Mouse (Mus musculus) thymus, adult 2 months (tissue): Measurements from ENCODE around the gene Kcnk3. TPM values are rescaled to one million over a fixed set of nuclear protein-coding genes. Genes with fewer than 3 reads are reported as not detected.

Experiments
- DNase-seq: peaks from one replicate; pipeline ENCODE4 v3.0.0; 2021
- H3K27ac ChIP-seq: fragments of 200-500 bp; 2 replicates; pipeline ENCODE4 v1.5.1; 2012; ENCODE audit warnings: low read length, control low read depth; ENCODE audit not compliant: control insufficient read depth, insufficient read depth
- H3K27me3 ChIP-seq: fragments of 200-500 bp; 2 replicates; pipeline ENCODE4 v1.6.1; 2012; ENCODE audit warnings: mild to moderate bottlenecking, low read length, moderate library complexity, mixed read lengths; ENCODE audit not compliant: control insufficient read depth, insufficient read depth
- H3K36me3 ChIP-seq: fragments of 200-500 bp; 2 replicates; pipeline ENCODE4 v1.6.1; 2012; ENCODE audit warnings: mild to moderate bottlenecking, low read length, moderate library complexity; ENCODE audit not compliant: control insufficient read depth, insufficient read depth
- H3K4me1 ChIP-seq: fragments of 200-500 bp; replicated peaks from 2 replicates; pipeline ENCODE4 v1.6.1; 2012; ENCODE audit warnings: low read length; ENCODE audit not compliant: control insufficient read depth, insufficient read depth
- H3K4me3 ChIP-seq: fragments of 200-500 bp; 2 replicates; pipeline ENCODE4 v1.5.1; 2012; ENCODE audit warnings: mild to moderate bottlenecking, low read length, control low read depth, moderate library complexity; ENCODE audit not compliant: control insufficient read depth, insufficient read depth
- CTCF ChIP-seq: fragments of 200-500 bp; IDR thresholded peaks from 2 replicates; pipeline ENCODE4 v1.5.1; 2012; ENCODE audit warnings: mild to moderate bottlenecking, control low read depth, low read length, moderate library complexity, borderline replicate concordance; ENCODE audit not compliant: control insufficient read depth, poor library complexity, insufficient read depth; ENCODE audit errors: extremely low read depth
- POLR2A ChIP-seq: fragments of 200-500 bp; IDR thresholded peaks from 2 replicates; pipeline ENCODE4 v1.6.1; 2012; ENCODE audit warnings: mild to moderate bottlenecking, low read length, control low read depth, moderate library complexity; ENCODE audit not compliant: control insufficient read depth, poor library complexity, insufficient read depth; ENCODE audit errors: extremely low read depth
- WGBS: fragments of 180-500 bp; shearing (Covaris S2); methylation state at CpG from one replicate; pipeline ENCODE4 v1.1.7; 2018; 5-methylcytosine and 5-hydroxymethylcytosine counted together
- polyA plus RNA-seq: library from polyadenylated mRNA; depleted of rRNA; stranded (reverse); fragments of >200 nt; gene quantifications from 2 replicates; pipeline ENCODE4 v1.2.3, GENCODE M21; 2012; rRNA removed

Kcnk3 gene
- polyA plus RNA-seq, 1 experiment, result 27.7 TPM

DNA sequence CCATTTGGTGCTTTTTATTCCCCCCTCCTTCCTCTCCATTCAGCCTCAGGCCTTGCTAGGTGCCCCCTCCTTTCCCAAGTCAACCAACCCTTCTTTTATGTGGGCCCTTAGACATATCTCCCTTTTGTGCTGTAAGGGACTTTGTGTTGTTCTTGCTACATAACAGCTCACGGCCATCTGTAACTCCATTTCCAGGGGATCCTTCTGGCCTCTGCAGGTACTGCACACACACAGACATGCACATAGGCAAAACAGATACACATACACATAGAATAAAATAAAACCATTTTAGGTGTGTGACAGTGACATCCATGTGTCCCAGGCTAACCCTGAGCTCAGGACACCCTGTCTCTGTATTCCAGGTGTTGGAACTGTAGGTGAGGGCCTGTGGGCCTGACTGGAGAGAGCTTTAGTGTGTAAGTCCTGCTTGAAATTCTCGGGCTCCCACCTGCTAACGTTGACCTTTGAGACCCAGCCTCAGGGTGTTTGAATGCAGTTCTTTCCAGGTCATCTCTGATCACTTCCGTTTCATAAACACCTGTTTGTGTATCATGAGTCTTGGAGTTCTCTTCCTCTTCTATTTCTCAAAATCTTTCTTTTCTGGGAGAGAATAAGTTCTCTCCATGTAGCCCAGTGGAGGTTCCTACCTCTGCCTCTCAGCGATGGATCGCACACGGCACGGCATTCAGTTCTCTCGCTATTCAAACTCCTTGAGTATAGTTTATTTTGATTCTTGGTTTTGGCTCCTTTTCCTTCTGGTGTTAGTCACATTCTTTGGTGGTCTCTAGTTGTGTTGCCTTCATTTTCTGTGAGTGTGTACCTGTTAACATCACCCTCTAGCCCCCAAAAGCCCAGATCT lies 80.9 kb downstream of the Kcnk3 start:
- no peak overlapping the region for H3K27ac ChIP-seq
- WGBS, result 97% methylated on average over 9 of the region's 9 CpGs
- no peak for DNase-seq
- no peak overlapping the region for H3K4me3 ChIP-seq
- no peaks in the 10 kb centered on the region for H3K27me3 ChIP-seq
- TF ChIP-seq CTCF, result no peak
- TF ChIP-seq POLR2A, result no peak
- H3K4me1 ChIP-seq, result peaks cover 4% of the 10 kb centered on the region
- H3K36me3 ChIP-seq, result peaks cover 20% of the 10 kb centered on the region

DNA sequence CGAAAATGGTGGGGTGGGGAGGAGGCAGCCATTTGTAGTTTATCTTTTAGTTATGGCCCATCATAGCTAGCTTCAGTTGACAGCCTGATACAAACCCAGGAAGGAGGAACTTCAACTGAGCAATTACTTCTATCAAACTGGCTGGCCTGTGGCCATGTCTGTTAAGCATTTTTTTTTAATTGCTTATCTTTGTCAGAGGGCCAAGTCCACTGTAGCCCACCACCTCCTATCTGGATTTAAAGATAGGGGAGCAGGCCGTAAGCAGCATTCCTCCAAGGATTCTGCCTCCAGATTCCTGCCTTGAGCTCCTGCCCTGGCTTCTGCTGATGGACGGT lies 81.5 kb downstream of the Kcnk3 start:
- TF ChIP-seq CTCF (no peak), POLR2A (no peak)
- no peak overlapping the region for H3K4me3 ChIP-seq
- H3K27me3 ChIP-seq, result no peaks in the 10 kb centered on the region
- peaks cover 26% of the 10 kb centered on the region for H3K36me3 ChIP-seq
- H3K4me1 ChIP-seq, result peaks cover 4% of the 10 kb centered on the region
- 95% methylated on average over 3 of the region's 3 CpGs for WGBS
- DNase-seq, result no peak
- no peak overlapping the region for H3K27ac ChIP-seq

DNA sequence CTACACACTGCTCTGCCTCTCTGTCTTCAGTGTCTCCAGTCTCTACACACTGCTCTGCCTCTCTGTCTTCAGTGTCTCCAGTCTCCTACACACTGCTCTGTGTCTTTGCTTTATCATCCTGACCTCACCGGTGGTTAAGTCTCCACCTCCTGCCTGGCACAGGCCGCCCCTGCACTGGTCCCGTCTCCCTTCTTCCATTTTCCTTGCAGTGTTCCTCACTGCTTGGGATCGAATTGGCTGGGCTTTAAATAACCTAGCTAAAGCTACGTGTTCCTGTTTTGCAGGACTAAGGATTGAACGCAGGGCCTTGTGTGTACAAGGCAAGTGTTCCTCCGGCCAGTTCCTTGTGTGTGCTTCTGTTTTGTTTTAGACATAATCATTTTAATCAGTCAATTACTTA lies 82.1 kb downstream of the Kcnk3 start:
- TF ChIP-seq CTCF (no peak), POLR2A (no peak)
- Histone ChIP-seq H3K27me3 (no peaks in the 10 kb centered on the region), H3K27ac (no peak overlapping the region), H3K36me3 (peaks cover 31% of the 10 kb centered on the region), H3K4me1 (peaks cover 4% of the 10 kb centered on the region), H3K4me3 (no peak overlapping the region)
- WGBS, result 95% methylated on average over 7 of the region's 7 CpGs
- no peak for DNase-seq

DNA sequence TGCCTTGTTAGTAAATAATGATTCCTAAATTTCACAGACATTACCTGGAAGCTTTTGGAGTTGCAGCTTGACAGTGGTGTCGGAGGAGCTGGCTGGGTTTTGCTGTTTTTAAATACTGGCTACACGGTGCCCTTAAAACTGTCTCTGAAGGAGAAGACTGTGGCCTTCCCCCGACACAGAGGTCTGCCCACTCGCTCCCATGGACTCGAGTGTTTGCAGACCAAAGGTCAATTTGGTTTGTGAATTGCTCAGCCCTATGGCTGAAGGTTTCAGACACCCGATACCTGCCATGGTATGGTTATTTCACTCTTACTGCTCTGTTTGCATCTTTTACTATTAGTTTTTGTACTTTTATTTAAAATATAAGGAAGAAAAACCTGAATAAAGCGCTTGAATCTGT lies 86.0 kb downstream of the Kcnk3 start:
- no peak for DNase-seq
- Histone ChIP-seq H3K4me1 (no peaks in the 10 kb centered on the region), H3K27me3 (no peaks in the 10 kb centered on the region), H3K36me3 (peaks cover 43% of the 10 kb centered on the region), H3K27ac (no peak overlapping the region), H3K4me3 (no peak overlapping the region)
- 97% methylated on average over 7 of the region's 7 CpGs for WGBS
- TF ChIP-seq CTCF (no peak), POLR2A (no peak)

Other genes with a start within 250 kb of the Kcnk3 start
- 0.92 and 0.94 TPM in 2 replicates for gene Otof, start 126.2 kb upstream of the Kcnk3 start, polyA plus RNA-seq
- 0.51 and 0.60 TPM in 2 replicates for gene 1700001C02Rik, start 122.1 kb upstream of the Kcnk3 start, polyA plus RNA-seq
- gene Cib4, start 42.3 kb upstream of the Kcnk3 start, polyA plus RNA-seq, result not detected in 2 replicates
- 71.8 and 88.0 TPM in 2 replicates for gene Slc35f6, start 59.8 kb downstream of the Kcnk3 start, polyA plus RNA-seq
- 161 and 208 TPM in 2 replicates for gene Cenpa, start 78.6 kb downstream of the Kcnk3 start, polyA plus RNA-seq
- gene Dpysl5, start 123.4 kb downstream of the Kcnk3 start, polyA plus RNA-seq, result 0.75 and 0.92 TPM in 2 replicates
- 11.5 and 16.6 TPM in 2 replicates for gene Mapre3, start 226.5 kb downstream of the Kcnk3 start, polyA plus RNA-seq